Mouse (Mus musculus) induced T-regulatory cell, adult 2 months (primary cell): Measurements from ENCODE around the gene Gm17334.

ENCODE experiments used
- DNase-seq: peaks from one replicate; pipeline ENCODE4 v3.0.0-alpha.2; 2012; ENCODE audit warnings: low read depth

The Gm17334 gene

DNA sequence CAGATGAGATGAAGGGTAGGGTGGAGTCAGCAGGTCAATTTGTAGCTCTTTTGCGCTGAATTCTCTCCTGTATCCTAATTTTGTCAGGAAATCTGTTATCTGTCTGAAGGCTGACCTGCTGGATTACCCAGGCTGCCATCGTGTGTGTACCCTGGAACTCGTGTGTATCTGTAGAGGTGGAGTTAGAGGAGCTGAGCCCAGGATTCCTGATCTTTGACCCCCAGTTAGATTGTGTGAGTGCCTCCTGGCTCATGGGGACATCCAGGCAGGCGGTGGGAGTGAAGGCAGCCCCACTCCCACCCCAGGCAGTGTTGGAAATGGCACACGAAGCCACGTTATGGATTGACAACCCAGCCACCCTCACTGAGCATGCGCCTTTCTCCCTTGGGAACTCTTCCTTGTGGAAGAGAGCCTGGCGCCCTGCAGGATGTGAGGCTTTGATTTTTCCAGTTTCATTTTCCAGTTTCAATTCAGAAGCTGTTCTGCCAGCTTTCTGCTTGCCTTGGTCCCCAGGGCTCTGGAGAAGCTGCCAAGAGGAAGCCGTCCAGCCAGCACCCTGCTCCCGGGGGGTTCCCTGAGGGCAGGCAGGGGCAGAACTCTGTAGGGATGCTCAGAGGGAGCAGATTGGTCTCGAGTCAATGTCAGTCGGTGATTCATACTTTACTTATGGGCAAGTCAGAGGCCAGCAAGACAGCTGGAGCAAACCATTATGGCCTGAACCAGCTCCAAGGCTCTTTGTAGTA is 23.6 kb upstream of the Gm17334 start:
- no peak for DNase-seq

DNA sequence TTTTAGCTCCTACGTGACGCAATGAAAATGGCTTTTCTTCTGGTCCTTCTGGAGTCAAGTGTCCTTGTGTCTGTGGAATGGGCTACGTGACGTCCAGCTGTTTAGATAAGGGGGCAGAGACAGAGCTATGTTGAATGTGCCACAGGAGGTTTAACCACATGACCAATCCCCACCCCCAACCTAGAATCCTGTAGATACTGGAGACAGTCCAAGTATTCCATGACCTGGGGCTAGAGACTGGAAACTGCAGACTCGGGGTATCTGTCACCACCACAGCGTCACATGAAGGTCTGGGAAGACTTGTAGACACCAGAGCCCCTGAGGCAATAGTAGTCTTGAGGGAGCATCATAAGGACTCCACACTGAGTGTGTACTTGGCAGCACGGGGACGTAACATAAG is 22.8 kb upstream of the Gm17334 start:
- DNase-seq, result peak; percentile 34

DNA sequence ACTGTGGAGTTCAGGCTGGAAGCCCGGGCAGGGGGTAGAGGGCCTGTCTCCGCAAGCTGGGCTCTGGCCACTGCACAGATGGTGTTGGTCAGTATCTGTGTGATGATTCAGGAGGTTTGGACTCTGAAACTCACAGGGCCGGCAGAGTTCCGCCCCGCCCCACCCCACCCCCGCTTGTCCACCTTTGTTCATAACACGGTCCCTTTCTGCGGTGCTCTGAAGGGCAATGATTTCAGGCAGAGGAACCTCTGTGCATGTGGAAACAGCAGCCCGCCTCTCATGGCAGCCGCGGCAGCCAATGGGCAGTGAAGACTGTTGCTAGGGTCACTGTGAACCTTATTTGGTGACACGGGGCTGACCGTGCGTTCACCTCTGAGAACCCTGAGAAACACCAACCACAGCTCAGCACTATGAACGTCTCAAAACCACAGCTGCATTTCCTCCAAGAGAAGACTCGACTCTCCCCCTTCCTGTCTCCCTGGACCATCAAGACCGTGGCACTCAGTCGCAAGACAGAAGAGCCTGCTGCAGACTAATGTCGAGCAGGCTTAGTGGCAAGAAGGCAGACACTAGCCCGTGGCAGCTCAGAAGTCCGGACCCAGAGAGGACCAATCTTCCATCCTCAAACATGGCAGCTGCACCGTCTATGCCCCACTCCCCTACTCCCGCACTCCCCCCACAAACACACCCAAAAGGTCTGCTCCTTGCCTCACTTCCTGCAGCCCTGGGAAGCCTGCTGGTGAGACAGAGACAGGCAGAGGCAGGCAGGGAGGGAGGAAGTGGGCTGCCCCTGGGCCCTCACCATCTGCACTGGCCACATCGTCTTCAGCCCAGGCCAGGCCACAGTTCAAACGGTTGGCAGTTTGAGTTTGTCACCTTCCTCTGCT is 21.9 kb upstream of the Gm17334 start:
- DNase-seq, result peak; percentile 90

DNA sequence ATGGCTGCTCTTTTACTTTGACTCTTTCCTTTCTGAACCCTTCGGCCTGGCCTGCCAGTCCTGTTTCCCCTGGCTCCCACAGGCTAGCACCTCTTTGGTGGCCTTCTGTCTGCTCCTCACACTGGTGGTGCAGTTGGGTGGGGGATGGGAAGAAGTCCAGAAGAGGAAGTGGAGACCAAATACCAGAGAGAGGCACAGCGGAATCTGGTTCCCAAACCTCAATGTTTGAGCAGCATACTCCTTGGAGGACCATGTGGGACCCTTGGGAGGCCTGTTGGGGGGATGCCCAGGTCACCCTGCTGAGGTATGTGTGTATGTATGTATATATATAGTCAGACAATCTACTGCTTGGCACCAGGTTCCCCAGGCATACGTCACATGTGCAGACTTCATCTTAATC is 21.0 kb upstream of the Gm17334 start:
- peak; percentile 42 for DNase-seq

DNA sequence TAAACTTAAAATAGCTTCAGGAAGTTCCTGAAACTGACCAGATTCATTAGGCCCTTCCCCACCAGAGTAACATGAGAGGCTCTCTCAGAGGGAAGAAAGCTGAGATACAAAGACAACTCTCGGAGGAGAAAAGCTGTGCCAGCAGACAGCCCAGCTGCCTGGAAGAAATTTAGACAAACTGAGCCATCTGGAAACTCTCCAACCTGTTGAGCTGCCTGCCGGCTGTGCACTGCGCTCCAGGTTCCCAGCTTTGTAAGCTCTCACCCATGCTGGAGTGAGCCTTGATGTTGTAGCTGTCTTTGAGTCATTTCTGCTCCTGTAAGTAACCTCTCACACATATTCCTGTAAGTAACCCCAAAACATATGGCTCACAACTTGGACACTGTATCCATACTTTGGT is 20.0 kb upstream of the Gm17334 start:
- DNase-seq, result no peak

DNA sequence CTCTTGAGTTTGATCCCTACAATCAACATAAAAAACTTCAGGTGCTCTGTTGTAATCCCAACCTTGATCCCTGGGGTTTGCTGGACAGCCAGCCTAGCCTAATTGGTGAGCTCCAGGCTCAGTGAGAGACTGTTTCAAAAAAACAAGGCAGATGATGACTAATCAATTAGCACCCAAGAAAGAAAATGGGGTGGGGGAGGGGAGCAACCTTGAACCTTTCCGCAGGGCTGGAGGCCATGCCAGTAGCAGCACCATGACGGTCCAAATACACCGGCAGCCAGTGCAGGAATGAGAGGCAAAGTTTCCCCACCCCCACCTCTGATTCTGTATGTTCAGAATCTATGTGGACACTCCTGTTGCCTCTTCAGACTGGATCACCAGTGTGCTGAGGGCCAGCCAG is 16.3 kb upstream of the Gm17334 start:
- no peak for DNase-seq

DNA sequence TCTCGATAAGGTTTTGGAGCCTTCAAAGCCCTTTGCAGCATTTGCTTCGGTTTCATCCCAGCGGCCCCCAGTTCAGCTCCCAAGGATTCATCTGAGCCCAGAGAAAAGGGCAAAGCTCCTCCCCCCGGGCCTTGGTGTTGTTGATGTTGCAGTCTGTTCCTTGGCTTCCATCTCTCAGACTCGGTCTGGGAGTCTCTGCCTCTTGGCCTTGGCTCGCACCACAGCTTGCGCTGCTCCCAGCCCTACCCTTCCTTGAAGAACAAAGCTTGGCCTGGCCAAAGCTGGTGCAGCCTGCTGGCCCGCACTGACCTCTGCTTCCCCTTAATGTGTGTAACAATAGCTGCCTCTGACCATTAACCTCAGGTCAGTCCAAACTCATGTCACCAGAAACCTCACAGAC is 15.2 kb upstream of the Gm17334 start:
- DNase-seq, result no peak

DNA sequence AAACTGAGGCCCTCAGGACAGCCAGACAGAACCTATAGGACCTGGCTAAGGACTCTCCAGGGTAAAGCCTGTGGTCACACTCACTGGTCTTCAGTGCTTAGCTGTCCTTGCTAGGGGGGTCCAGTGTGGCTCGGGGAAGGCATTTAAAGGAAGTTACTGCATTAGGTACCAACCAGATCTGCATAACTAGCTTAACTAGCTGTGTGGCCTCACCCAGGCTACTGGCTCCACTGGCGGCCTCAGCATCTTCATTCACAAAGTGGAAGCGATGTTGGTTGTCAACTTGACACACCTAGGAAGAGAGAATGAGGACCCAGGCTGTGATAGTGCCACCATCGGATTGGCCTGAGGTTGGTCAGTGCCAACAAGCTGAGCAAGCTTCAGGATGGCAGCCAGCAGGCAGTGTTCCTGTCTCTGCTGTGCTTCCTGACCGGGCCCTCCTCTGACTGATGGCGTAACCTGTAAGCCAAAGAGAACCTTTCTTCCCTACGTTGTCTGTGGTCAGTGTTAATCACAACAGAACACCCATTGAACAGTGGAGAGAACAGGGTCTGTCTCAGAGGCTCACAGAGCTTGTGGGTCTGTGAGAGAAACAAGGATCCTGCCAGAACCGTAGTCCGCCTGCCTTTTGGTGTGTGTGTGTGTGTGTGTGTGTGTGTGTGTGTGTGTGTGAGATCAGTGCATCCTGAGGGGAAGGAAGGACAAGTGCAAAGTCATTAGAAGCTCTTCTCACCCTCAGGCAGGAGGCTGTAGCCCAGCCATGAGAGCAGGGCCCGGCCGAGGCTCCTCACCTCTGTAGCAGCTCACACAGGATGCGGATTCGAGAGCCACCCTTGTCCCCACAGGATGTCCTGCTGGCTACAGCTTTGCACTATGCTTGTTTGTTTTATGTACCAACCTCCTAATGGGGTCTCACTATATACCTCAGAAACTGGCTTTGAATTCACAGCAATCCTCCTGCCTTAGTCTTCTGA is 13.4 kb upstream of the Gm17334 start:
- peak; percentile 60 for DNase-seq

DNA sequence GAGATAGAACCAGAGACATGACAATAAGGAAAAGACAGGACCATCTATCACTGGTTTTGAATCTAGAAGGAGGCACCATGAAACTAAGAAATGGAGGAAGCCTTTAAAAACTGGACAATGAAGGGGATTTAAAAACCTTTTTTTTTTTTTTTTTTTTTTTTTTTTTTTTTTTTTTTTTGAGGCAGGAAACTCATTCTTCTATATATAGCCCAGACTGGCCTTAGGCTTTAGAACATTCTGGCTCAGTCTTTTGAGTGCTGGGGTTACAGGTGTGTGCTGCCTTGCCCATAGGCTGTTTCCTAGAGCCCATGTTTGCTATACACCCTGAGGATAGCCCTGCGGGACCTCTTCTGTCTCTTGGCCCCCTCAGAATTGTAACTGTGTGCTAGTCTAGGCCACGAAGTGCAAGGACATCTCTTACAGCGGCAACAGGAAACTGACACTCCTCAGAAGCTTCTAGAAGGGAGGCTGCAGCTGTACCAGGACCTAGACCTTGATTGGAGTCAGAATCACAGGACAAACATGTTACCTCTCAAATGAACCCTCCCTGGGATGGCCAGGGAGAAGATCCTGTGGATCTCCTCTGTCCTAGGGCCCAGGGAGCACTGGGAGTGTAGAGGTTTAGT is 12.4 kb upstream of the Gm17334 start:
- peak; percentile 70 for DNase-seq

DNA sequence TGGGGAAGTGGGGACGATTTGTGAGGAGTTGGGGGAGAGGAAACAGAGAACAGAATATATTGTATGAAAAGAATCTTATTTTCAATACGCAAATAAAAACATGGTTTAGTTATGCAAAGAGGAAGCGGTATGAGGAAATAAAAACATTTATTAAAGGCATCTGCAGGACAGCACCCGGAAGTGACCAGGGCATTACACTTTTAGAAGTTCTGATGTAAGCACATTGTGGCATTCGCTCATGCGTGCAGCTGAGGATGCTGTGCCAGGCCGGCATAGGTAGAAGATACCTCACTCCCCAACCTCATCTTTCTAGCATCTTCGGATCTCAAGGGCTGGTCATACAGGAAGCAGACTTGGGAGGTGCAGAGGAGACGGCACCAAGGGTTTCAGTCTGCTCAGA is 10.3 kb upstream of the Gm17334 start:
- peak; percentile 31 for DNase-seq

DNA sequence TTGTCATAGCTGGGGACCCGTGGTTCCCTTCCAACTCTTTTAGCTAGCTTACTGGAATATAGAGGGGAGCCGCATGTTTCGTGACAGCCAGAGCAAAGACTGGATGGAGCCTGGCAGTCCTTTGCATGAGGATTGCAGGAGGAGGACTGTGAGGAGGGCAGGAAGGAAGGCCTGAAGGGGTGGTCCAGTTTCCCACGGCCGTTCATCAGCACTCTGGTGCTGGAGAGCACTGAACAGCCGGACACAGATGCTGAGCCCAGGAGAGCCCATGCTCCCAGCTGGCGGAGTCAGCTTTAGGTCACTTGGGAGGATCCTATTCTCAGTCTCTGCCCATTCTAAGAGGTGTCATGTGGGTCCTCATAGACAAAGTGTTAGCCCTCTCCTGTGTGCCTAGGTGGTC is 9.0 kb upstream of the Gm17334 start:
- peak; percentile 35 for DNase-seq

DNA sequence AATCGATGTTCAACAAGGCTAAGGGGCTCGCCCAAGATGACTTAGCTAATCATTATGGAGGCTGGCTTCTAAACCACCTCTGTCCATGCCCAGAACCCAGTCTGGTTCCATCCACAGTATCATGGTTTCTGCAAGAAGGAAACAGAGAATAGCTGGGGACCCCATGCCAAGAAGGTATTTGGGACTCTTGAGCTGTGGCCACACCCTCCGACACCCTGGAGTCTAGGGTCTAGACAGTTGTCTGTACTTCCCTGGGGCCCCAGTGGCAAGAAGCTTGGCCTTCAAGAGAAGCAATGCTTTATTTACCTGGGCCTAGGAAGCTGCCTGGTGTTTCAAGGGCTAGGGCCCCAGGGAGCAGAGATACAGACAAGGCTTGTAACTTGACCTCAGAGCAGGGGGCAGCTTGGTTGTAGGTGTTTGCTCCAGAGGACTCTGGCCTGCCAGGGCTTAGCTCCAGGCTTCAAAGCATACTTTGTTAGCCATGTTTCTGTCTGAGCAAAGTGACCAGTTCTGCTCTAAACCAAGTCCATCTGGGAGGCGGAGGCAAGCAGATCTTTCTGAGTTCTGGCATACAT is 8.3 kb upstream of the Gm17334 start:
- DNase-seq, result peak; percentile 40

DNA sequence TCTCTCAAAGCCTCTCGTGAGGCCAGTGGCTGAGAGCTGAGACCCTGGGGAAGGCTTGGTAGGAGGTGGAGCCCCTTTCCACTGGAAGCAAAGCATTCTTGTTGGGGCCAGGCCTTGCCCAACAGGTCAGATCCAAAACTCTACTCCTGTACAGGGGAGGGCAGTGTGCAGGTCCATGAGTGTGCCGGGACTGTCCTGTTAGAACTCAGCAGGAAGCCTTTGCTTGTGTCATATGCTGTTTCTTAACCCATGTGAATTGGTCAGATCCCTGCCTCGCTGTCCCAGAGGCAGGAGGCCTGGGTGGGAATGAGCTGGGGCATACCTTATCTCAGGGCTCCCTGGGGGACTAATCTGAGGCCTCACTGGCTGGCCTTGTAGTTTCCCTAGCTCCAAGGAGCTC is 7.3 kb upstream of the Gm17334 start:
- peak; percentile 35 for DNase-seq

DNA sequence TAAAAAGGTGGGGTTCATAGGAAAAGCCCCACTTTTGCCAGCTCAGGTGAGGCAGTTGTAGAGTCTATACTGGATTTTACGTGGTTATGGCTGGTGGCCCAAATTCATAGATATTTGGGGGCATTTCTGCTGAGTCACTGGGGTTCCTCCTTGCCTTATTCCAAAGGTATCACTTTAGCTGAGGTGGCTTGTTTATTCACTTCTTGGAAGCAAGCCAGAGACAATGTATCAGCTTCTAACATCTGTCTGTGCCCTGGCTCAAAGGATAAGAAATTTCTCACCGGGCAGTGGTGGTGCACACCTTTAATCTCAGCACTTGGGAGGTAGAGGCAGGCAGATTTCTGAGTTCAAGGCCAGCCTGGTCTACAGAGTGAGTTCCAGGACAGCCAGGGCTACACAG is 6.8 kb upstream of the Gm17334 start:
- peak; percentile 40 for DNase-seq

DNA sequence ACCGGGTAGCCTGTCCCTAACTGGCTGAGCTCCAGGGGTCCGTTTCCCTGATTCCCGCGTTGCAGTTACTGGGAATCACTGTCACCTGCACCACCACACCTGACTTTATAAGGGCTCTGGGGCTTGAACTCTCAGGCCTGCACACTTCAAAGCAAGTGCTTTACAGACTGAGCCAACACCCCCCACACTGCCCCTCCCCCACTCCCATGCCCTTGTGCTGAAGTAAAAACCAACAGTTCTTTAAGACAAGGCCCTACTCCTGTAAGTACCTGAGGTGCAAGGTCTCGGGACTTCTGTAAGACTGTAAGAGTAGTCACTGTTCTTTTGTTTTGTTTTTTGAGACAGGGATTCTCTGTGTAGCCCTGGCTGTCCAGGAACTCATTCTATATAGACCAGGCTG is 5.5 kb upstream of the Gm17334 start:
- DNase-seq, result peak; percentile 69

DNA sequence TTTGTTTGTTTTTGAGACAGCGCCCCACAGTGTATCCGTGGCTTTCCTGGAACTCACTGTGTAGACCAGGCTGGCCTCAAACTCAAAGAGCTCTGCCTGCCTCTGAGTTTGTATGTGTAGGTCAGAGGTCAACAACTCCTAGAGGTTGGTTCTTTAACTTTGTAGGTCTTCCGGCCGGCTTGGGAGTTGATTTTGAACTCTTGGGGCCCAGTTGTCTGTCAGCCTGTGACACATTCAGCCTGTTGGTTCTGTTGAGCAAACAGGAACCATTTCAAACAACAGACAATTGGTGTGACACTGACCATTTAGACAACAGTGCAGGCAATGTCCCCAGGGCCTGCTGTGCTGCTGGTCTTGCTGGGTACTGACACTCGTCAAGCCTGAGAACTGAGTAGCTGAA is 4.7 kb upstream of the Gm17334 start:
- peak; percentile 52 for DNase-seq

DNA sequence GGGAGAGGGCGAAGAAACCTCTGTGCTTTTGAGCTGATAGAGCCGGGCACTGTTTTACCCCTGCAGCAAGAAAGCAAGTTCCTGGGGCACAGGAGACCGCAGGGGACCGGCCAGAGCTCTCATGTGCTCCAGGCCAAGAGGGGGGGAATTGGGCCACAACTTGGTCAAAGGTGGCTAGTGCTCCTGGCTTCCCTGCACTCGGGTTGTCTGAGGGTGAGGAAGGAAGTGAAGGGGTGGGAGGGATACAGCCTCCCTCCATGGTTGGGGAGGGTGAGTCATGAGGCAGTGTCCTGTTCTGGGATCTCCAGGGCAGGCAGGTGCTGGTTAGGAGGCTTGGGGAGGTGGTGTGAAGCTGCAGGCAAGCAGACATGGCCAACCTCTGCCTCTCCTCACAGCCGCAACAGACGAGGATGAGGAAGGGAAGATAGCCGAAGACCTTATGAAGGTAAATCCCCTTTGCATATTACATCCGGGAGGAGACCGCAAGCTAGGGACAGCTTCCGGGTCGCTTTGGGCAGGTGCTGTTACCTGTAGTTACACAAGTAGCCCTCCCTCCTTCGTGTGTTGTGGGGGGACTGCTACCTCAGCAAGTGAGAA is 1.8 kb upstream of the Gm17334 start:
- DNase-seq, result peak; percentile 77

DNA sequence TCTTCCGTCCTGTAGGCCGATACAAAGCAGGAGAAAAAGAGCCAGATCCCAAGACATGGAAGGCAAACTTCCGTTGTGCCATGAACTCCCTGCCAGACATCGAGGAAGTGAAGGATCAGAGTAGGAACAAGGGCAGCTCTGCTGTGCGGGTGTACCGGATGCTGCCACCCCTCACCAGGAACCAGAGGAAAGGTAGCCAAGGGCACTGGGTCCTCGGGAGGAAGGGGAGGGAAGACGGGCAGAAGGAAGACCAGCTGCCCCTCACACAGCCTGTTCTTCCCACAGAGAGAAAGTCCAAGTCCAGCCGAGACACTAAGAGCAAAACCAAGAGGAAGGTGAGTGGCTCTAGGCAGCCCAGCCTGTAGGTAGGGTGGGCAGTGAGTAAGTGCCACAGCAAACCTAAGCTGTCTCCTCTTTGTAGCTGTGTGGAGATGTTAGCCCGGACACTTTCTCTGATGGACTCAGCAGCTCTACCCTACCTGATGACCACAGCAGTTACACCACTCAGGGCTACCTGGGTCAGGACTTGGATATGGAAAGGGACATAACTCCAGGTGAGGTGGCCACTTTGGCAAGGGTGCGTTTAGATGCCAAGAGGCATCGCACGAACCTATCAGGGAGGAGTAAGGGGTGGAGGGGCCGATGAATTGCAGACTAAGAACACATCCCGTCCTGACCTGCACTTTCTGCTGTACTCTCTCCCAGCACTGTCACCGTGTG is 814 bp upstream of the Gm17334 start:
- no peak for DNase-seq

DNA sequence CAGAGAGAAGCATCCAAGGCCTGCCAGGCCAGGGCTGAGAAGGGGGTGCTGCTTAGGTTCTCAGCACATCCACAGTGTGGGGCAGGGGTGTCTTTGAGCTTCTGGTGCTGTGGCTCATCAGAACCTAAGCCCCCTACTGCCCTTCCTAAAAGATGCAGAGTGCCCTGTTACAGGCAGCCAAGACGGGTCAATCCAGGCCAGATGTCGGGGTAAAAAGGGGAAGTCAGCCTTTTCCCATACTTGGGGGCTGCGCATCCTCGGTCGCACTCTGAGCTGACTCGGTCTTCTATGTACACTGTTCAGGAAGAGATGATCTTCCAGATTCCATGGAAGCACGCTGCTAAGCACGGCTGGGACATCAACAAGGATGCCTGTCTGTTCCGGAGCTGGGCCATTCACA is 451 bp downstream of the Gm17334 start:
- peak; percentile 53 for DNase-seq

DNA sequence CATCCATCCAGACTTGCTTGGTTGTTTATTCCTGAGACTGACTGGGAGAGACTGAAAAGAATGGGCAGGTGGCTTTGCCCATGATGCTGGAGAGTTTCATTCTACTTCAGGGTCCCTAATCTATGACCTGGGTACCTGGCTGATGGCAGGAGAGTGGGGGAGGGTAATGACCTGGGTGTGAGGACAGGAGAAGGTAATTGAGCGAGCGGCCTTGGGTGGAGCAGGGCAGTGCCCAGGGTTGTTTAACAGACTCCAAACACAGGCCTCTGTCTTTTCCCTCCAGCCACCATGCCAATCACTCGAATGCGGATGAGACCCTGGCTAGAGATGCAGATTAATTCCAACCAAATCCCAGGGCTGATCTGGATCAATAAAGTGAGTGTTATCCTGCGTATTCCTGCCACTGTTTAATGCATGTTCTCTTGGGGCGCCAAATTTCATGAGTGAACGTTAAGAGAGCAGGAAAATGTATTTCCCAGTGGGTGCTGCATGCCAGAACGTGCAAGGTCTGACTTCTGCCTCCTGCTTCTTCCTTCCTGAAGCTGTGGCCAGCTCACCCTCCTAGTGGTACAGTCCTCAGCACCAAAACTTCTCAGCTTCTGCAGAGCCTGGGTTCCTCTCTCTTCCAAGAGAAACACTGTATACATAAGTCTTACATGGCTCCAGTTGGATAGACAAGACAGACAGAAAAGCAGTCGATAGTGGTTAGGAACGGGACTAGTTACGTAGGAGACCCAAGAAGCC is 1.8 kb downstream of the Gm17334 start:
- peak; percentile 60 for DNase-seq
